Mouse (Mus musculus) embryonic fibroblast, embryonic 13.5 days (primary cell): ENCODE results near the gene Rnf227. TPM values are rescaled to one million over a fixed set of nuclear protein-coding genes. Genes with fewer than 3 reads are reported as not detected.

Source experiments
- H3K27ac ChIP-seq: 2 replicates; pipeline ENCODE4 v1.5.1; 2012; ENCODE audit warnings: low read length, control low read depth, inconsistent platforms; ENCODE audit not compliant: insufficient read depth
- H3K4me1 ChIP-seq: 2 replicates; pipeline ENCODE4 v1.6.1; 2011; ENCODE audit warnings: low read length; ENCODE audit not compliant: control insufficient read depth, insufficient read depth
- H3K4me3 ChIP-seq: 2 replicates; pipeline ENCODE4 v1.5.1; 2011; ENCODE audit warnings: mild to moderate bottlenecking, control low read depth, low read length; ENCODE audit not compliant: insufficient read depth
- CTCF ChIP-seq: IDR thresholded peaks from 2 replicates; pipeline ENCODE4 v1.5.1; 2011; ENCODE audit warnings: mild to moderate bottlenecking, control low read depth, low read length, moderate library complexity, borderline replicate concordance; ENCODE audit not compliant: insufficient read depth
- POLR2A ChIP-seq: IDR thresholded peaks from 2 replicates; pipeline ENCODE4 v1.6.1; 2011; ENCODE audit warnings: low read depth, mild to moderate bottlenecking, control low read depth, low read length, moderate library complexity
- polyA plus RNA-seq: library from polyadenylated mRNA; stranded (reverse); fragments of >200 nt; gene quantifications from 2 replicates; pipeline ENCODE4 v1.2.4, GENCODE M21; 2011; ENCODE audit warnings: low read depth; ENCODE audit not compliant: missing spikeins, insufficient read length

The Rnf227 gene
- polyA plus RNA-seq, 1 experiment: 4.4 TPM

DNA sequence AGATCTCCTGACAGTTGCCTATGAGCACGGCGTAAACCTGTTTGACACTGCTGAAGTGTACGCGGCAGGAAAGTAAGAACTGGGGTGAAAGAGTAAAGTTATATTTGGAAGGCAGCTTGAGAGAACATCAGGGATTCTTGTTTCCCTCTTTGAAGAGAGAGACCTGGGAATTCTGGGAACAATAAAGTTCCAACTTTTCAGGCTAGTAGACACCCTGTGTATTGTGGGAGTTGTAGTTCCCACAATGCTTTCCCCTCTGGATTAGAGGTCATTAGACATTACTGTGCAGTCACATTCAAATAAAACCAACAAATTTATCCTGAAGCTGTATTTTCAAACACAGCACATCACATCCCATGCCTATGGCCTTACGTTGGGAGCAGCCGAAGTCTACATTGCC is 11.7 kb upstream of the Rnf227 start:
- Histone ChIP-seq H3K27ac (no peak overlapping the region), H3K4me3 (no peak overlapping the region), H3K4me1 (peaks cover 7% of the 10 kb centered on the region; the same call in 1 of the 2 replicates)
- TF ChIP-seq CTCF (no peak), POLR2A (no peak)

DNA sequence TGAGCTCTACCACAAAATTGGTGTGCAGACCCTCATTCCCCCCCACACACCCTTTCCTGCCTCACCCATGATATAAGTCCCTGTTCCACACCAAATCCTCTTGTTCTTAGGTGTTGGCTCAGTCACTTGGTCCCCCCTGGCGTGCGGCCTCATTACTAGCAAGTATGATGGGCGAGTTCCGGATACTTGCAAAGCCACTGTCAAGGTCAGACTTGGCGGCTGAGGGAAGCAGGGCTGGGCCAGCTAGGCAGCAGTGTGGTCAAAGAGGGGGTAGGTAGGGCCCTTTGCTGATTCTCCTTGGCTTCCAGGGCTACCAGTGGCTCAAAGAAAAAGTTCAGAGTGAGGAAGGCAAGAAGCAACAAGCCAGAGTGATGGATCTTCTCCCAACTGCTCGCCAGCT is 9.1 kb upstream of the Rnf227 start:
- Histone ChIP-seq H3K4me3 (no peak overlapping the region), H3K27ac (no peak overlapping the region)

DNA sequence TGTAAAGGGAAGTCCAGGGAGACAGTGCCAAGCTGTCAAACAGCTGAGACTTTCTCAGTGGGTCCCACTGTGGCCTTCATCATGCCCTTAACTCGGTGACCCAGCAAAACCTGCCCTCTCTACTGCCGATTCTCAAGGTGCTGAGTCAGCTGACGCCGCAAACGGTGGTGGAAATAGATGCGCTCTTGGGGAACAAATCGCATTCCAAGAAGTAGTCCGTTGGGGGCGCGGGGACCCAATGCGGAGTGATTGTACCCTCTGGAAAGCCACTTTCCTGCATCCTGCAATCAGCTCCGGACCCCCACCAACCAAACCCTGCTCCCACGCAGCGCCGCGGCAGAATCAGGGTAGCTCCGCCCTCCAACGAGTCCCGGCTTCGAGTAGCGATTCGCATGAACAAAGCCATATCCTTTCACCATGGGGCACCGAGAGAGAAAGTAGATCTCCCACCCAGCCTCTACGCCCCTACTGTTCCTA is 8.3 kb upstream of the Rnf227 start:
- H3K4me1 ChIP-seq: peaks cover 10% of the 10 kb centered on the region
- H3K4me3 ChIP-seq: peak overlapping the region; percentile 42
- TF ChIP-seq CTCF: no peak
- peak; percentile 89 for TF ChIP-seq POLR2A
- no peak overlapping the region for H3K27ac ChIP-seq

More for the DNA sequence above, 9.1 kb upstream of the Rnf227 start:
- H3K4me1 ChIP-seq: peaks cover 10% of the 10 kb centered on the region
- TF ChIP-seq CTCF: no peak
- 0 out of 2 replicates have a peak, but pooled peaks have one; percentile 10 for TF ChIP-seq POLR2A

DNA sequence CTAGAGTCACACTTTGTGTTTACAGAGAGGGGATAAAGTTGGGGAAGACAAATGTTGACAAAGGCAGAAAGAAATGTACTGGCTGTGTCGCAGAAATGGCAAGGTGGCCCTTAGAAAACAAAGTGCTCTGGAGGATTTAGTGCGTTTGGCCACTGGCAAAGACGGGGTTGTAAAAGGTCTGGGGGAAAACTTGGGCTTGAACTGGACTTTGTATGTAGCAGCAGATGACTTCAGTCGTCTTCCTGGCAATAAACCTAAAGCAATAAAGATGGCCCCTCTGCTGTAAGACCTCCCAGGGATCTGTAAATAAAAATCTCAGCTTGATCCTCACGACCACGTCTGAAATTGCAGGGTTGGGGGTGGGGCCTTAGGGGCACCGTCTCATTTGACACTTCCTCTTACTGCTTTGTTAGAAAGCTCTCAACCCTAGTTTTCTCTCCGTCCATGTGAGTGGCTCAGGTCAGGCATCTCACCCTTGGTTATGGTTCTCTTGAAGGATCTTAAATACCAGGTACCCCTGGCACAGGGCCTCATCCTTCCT is 7.5 kb upstream of the Rnf227 start:
- H3K27ac ChIP-seq: no peak overlapping the region
- TF ChIP-seq POLR2A (no peak), CTCF (no peak)
- H3K4me1 ChIP-seq: peaks cover 10% of the 10 kb centered on the region
- no peak overlapping the region for H3K4me3 ChIP-seq

DNA sequence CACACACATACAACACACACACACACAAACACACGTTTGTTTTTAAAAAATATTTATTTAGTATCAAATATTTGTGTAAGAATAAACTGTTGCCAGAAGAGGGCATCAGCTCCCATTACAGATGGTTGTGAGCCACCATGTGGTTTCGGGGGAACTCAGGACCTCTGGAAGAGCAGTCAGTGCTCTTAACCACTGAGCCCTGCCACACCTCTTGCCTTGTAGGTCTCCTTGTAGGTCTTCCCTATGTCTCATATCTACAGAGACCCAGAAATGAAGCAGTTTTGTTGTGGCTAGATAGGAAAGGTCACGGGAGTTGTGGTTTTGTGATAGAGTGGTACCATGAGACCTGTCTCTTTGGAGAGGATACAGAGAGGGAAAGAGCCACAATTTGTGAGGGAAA is 6.3 kb upstream of the Rnf227 start:
- Histone ChIP-seq H3K4me1 (peaks cover 10% of the 10 kb centered on the region), H3K4me3 (no peak overlapping the region), H3K27ac (peak overlapping the region; percentile 63)
- TF ChIP-seq CTCF (no peak), POLR2A (no peak)

DNA sequence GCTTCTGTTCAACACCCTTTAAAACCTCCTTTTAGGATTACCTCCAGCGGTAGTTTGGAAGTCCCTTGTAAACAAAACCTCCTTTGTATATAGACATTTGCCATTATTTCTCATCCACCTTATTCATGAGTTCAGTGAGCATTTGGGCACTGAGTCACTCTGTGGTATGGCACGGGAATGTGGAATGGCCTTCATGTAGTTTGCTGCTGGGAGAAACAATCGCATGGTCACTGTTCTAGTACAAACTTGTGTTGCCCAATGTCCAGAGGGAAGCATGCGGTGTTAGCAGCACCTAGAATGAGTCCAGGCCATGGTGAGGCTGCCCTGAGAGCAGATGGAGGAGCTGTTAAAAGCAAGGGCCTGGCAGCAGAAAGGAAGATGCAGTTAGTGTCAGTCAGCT is 5.5 kb upstream of the Rnf227 start:
- peaks cover 10% of the 10 kb centered on the region for H3K4me1 ChIP-seq
- peak overlapping the region; percentile 9; the same call in 1 of the 2 replicates for H3K27ac ChIP-seq
- no peak for TF ChIP-seq POLR2A
- TF ChIP-seq CTCF: no peak
- H3K4me3 ChIP-seq: no peak overlapping the region

DNA sequence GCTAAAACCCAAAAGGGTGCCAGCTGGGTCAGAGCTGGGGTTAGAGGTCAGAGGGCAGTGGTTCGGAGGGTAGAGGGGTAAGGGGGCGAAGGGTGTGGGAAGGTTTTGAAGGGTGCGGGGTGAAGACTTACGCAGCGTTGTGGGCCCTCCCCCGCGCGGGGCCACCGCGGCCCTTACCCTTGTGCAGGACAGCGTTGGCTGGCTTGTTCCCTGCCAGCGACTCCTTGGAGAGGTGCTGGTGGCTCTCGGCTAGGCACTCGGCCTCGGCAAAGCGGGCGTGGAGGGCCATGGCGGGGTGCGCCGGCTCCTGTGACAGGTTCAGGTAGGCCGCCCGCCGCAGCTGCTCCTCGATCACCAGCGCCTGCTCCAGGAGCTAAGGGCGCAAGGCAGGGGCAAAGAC is 6.2 kb downstream of the Rnf227 start:
- no peak overlapping the region for H3K4me3 ChIP-seq
- no peak overlapping the region for H3K27ac ChIP-seq
- TF ChIP-seq CTCF (no peak), POLR2A (no peak)
- H3K4me1 ChIP-seq: no peaks in the 10 kb centered on the region

DNA sequence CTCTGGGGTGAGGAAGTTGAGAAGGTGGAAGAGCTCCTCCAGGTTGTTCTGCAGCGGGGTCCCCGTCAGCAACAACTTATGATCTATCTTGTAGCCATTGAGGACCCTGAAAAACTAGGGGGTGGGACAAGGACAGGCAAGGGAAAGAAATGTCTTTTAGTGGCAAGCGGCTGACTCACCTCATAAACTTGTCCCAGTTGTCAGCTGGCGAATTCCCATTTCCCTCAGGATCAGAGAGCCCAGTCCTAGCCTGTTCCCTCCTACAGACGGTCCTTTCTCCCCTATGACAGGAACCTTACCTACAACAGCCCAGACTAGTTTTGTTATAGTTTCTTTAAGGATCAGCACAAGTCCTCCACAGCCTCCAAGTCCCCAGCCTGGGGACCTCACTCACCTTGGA is 16.3 kb downstream of the Rnf227 start:
- TF ChIP-seq CTCF: no peak
- no peaks in the 10 kb centered on the region for H3K4me1 ChIP-seq
- H3K4me3 ChIP-seq: no peak overlapping the region
- no peak overlapping the region for H3K27ac ChIP-seq

DNA sequence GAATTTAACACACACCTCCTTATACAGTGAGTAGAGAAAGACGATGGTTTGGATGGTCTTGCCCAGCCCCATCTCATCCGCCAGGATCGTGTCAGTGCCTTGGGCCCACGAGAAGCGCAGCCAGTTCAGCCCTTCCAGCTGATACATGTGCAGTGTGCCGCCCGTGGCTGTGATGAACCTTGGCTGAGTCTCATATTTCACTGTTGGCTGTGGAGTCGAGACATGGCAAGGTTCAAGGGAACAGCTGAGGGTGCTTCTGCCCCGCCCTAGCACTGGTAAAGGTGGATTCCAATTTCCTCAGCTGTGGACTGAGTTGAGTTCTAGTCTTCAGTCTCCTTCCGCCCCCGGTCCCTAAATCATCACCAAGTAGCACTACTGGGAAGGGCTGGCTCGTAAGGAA is 17.4 kb downstream of the Rnf227 start:
- H3K27ac ChIP-seq: no peak overlapping the region
- peaks cover under 1% of the 10 kb centered on the region; the same call in 1 of the 2 replicates for H3K4me1 ChIP-seq
- no peak overlapping the region for H3K4me3 ChIP-seq
- TF ChIP-seq CTCF (no peak), POLR2A (no peak)

DNA sequence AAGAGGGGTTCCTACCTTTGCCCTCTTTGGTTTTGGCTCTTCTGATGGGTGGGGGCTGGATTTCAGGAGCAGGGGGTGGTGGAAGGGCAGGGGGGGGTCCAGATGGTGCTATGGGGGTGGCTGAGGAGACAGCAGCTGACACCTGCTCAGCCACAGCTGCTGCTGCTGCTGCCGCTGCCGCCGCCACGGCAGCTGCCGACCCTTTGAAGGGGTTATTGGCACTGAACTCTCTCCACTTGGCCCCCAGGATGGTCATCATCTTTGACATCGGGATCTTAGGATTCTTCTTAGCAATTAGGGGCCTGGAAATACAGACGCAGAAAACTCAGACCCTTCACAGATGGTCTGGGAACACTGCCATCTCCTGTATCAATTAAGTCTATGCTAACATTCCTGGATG is 21.8 kb downstream of the Rnf227 start:
- H3K27ac ChIP-seq: no peak overlapping the region
- TF ChIP-seq POLR2A: no peak
- no peak for TF ChIP-seq CTCF
- no peak overlapping the region for H3K4me3 ChIP-seq
- H3K4me1 ChIP-seq: peaks cover 17% of the 10 kb centered on the region

DNA sequence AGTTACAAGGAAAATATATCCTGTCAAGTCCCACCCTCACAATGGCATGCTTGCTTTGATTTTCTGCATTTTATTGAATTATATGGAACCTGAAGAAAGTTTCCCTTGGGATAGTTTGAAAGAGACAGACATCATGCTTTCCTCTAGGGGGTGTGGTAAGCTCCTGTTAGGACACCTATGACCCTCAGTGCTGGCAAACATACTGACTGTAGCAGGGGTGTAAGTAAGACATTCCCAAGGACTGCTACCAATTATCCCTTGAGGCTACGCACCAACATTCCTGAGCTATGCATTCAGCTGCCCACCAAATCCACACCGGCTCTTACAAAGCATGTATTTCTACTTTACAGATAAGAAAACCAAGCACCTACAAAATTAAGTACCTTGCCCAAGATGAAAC is 22.2 kb downstream of the Rnf227 start:
- H3K4me1 ChIP-seq: peaks cover 17% of the 10 kb centered on the region
- TF ChIP-seq POLR2A (no peak), CTCF (no peak)
- H3K27ac ChIP-seq: no peak overlapping the region
- no peak overlapping the region for H3K4me3 ChIP-seq
